Mouse (Mus musculus): Measurements from ENCODE around the gene Wdr82. TPM values are rescaled to one million over a fixed set of nuclear protein-coding genes. Genes with fewer than 3 reads are reported as not detected.

Wdr82 gene
- polyA plus RNA-seq, 1 experiment from 2014 or later = 22.0 TPM

GRCm38 (mm10) chr9:106233953-106234352 is 63.2 kb downstream of the Wdr82 start:
- H3K27ac ChIP-seq = no peak overlapping the region
- WGBS (ENCODE audit: missing documents) = 85% methylated on average over 6 of the region's 6 CpGs
- H3K79me2 ChIP-seq (ENCODE audit: inconsistent target) = no peaks in the 10 kb centered on the region
- H3K4me3 ChIP-seq (ENCODE audit: inconsistent target) = no peak overlapping the region
- peaks cover 61% of the 10 kb centered on the region for H3K36me3 ChIP-seq (ENCODE audit: inconsistent target)

DNA sequence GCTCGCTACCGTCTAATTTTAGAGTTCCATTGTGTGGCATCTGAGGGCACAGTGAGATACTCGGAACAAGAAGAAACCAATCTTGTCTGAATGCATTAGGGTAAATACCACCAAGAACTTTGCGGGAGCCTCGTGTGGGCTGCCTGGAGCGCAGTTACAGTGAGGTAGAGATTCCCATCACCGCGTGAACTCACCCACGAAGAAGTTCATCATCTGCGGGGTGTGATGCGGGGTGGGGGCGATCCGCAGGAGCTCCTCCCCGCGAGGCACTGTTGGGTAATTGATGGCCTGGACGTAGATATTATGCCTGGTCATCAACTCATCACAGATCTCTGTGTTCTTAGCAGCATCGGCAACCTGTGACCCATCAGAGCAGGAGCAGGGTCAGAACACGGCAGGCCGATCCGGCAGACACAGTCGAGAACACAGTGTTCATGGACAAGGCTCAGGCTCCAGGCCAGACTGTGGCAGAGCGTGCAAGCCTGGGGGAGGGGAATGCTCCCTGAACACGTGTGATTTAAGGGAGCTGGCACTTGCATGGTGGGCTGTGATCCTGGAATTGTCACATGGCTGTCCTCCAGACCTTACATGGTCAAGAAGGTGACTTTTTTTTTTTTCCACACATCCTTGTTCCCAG is 64.6 kb downstream of the Wdr82 start:
- Histone ChIP-seq H3K36me3 (ENCODE audit: inconsistent target) (peaks cover 72% of the 10 kb centered on the region), H3K27ac (no peak overlapping the region), H3K4me3 (ENCODE audit: inconsistent target) (no peak overlapping the region), H3K79me2 (ENCODE audit: inconsistent target) (no peaks in the 10 kb centered on the region; the same call in 1 of the 2 replicates)
- 87% methylated on average over 23 of the region's 23 CpGs for WGBS (ENCODE audit: missing documents)

DNA sequence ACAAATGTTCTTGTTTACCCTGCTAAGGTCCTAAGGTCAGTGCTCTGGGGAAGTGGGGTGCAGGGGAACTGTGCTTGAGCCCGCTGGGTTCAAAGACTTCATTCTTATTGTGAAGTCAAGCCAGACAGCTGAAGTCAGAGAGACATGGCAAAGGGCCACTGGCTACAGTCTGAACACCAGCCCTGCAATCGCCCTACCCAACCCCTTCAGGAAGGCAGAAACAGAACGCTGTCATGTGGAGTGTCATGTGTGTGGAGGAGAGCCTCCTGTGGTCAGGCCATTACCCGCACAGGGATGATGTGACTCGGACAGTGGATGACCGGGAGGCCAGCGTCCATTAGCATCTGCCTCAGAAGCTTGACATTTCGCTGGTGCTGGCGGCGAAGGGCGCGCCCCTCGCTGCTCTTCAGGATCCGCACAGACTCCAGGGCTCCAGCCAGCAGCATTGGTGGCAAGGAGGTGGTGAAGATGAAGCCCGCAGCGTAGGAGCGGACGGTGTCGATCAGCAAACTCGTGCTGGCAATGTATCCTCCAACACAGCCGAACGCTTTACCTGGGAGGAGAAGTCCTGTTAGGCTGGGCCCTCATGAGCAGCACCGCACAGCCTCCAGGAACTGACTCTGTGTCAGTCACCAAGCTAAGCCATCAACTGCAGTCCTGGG is 65.6 kb downstream of the Wdr82 start:
- peaks cover 82% of the 10 kb centered on the region for H3K36me3 ChIP-seq (ENCODE audit: inconsistent target)
- no peak overlapping the region for H3K27ac ChIP-seq
- H3K79me2 ChIP-seq (ENCODE audit: inconsistent target) = peaks cover 6% of the 10 kb centered on the region; the same call in 1 of the 2 replicates
- H3K4me3 ChIP-seq (ENCODE audit: inconsistent target) = no peak overlapping the region
- 88% methylated on average over 18 of the region's 23 CpGs for WGBS (ENCODE audit: missing documents)

- no peak overlapping the region for H3K4me3 ChIP-seq (ENCODE audit: inconsistent target)
- H3K27ac ChIP-seq = no peak overlapping the region
- H3K79me2 ChIP-seq (ENCODE audit: inconsistent target) = peaks cover 6% of the 10 kb centered on the region; the same call in 1 of the 2 replicates
- WGBS (ENCODE audit: missing documents) = 81% methylated on average over 3 of the region's 3 CpGs
- peaks cover 86% of the 10 kb centered on the region for H3K36me3 ChIP-seq (ENCODE audit: inconsistent target)
Observed at GRCm38 (mm10) chr9:106236818-106237211, 66.1 kb downstream of the Wdr82 start.

DNA sequence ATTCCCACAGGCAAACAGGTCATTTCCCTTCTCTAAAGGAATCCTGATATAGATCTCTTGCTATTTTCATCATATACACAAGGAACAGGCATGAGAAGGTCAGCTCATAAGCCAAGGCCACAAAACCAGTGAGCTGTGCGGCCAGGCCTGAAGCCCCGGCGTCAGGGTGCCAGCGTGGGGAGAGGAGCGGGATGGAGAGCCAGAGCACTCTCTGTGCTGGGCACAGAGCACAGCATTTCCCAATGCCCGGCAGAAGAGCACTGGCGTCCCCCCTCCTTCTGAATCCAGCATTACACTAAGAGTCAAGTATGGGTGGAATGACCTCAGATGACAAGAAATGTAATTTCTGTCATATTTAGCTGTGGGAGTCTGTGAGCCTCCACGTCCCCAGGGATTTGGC is 66.7 kb downstream of the Wdr82 start:
- peaks cover 90% of the 10 kb centered on the region for H3K36me3 ChIP-seq (ENCODE audit: inconsistent target)
- WGBS (ENCODE audit: missing documents) = 95% methylated on average over 7 of the region's 8 CpGs
- peaks cover 6% of the 10 kb centered on the region; the same call in 1 of the 2 replicates for H3K79me2 ChIP-seq (ENCODE audit: inconsistent target)
- no peak overlapping the region for H3K27ac ChIP-seq
- no peak overlapping the region for H3K4me3 ChIP-seq (ENCODE audit: inconsistent target)

- WGBS (ENCODE audit: missing documents) = 84% methylated on average over 10 of the region's 10 CpGs
- Histone ChIP-seq H3K4me3 (ENCODE audit: inconsistent target) (no peak overlapping the region), H3K36me3 (ENCODE audit: inconsistent target) (peaks cover 88% of the 10 kb centered on the region), H3K27ac (no peak overlapping the region), H3K79me2 (ENCODE audit: inconsistent target) (peaks cover 6% of the 10 kb centered on the region; the same call in 1 of the 2 replicates)
Observed at GRCm38 (mm10) chr9:106237878-106238277, 67.2 kb downstream of the Wdr82 start.

Other genes starting within 250 kb of the Wdr82 start
- gene Col6a5, start 210.3 kb upstream of the Wdr82 start, polyA plus RNA-seq (2018) = not detected in 3 replicates
- gene Col6a4, start 74.1 kb upstream of the Wdr82 start, polyA plus RNA-seq (2018) = not detected in 3 replicates
- gene Glyctk, start 12.8 kb upstream of the Wdr82 start, polyA plus RNA-seq (2018) = 0.34 to 0.83 TPM (median 0.61 TPM) in 3 replicates
- 11.4 to 23.0 TPM (median 20.3 TPM) in 3 replicates for gene Ppm1m, start 28.8 kb downstream of the Wdr82 start, polyA plus RNA-seq (2018)
- gene Twf2, start 32.2 kb downstream of the Wdr82 start, polyA plus RNA-seq (2018) = 37.5 to 79.0 TPM (median 76.6 TPM) in 3 replicates
- 9.3 to 44.3 TPM (median 27.8 TPM) in 3 replicates for gene Tlr9, start 51.7 kb downstream of the Wdr82 start, polyA plus RNA-seq (2018)
- gene Alas1, start 77.7 kb downstream of the Wdr82 start, polyA plus RNA-seq (2018) = 173 to 195 TPM (median 183 TPM) in 3 replicates
- 2.7 to 6.4 TPM (median 3.5 TPM) in 3 replicates for gene Poc1a, start 110.1 kb downstream of the Wdr82 start, polyA plus RNA-seq (2018)
- 58.0 to 112 TPM (median 63.3 TPM) in 3 replicates for gene Dusp7, start 197.7 kb downstream of the Wdr82 start, polyA plus RNA-seq (2018)

All from macrophage (primary cell).